Mouse (Mus musculus) hindbrain, embryonic 16.5 days (tissue): ENCODE measurements at regions not wholly inside any gene's neighbourhood (a gene's known extent, or its start where the extent isn't known, plus 50 kb on each side); places are given as distances from the start of the nearest gene placed in this dataset.

Source experiments
- ATAC-seq: fragments of 200-750 bp; cut with Nextera tagmentation; 2 replicates; pipeline ENCODE4 v1.8.0; 2017; ENCODE audit warnings: moderate TSS enrichment, moderate library complexity
- H3K27ac ChIP-seq: fragments of 300-500 bp; sonication (generic); 2 replicates; pipeline ENCODE4 v1.5.1; 2014; ENCODE audit warnings: low read depth, mild to moderate bottlenecking, control low read depth, low read length, moderate library complexity
- H3K27me3 ChIP-seq: fragments of 300-500 bp; sonication (generic); replicated peaks from 2 replicates; pipeline ENCODE4 v1.6.1; 2014; ENCODE audit warnings: low read length; ENCODE audit not compliant: control insufficient read depth, insufficient read depth
- H3K36me3 ChIP-seq: fragments of 300-500 bp; sonication (generic); 2 replicates; pipeline ENCODE4 v1.6.1; 2014; ENCODE audit warnings: mild to moderate bottlenecking, low read length, moderate library complexity, mixed read lengths; ENCODE audit not compliant: control insufficient read depth, insufficient read depth
- H3K4me1 ChIP-seq: fragments of 300-500 bp; sonication (generic); 2 replicates; pipeline ENCODE4 v1.6.1; 2014; ENCODE audit warnings: low read depth, low read length; ENCODE audit not compliant: control insufficient read depth, insufficient read depth
- H3K4me2 ChIP-seq: fragments of 300-500 bp; sonication (generic); 2 replicates; pipeline ENCODE4 v1.6.1; 2014; ENCODE audit warnings: mild to moderate bottlenecking, low read length, control low read depth, moderate library complexity
- H3K4me3 ChIP-seq: fragments of 300-500 bp; sonication (generic); 2 replicates; pipeline ENCODE4 v1.5.1; 2014; ENCODE audit warnings: mild to moderate bottlenecking, low read length, control low read depth, moderate library complexity
- H3K9ac ChIP-seq: fragments of 300-500 bp; sonication (generic); 2 replicates; pipeline ENCODE4 v1.6.1; 2014; ENCODE audit warnings: low read depth, mild to moderate bottlenecking, control low read depth, low read length, moderate library complexity
- H3K9me3 ChIP-seq: fragments of 300-500 bp; sonication (generic); 2 replicates; pipeline ENCODE4 v1.6.1; 2014; ENCODE audit warnings: mild to moderate bottlenecking, low read length, moderate library complexity; ENCODE audit not compliant: control insufficient read depth
- WGBS: fragments of 180-500 bp; shearing (Covaris S2); extraction: QIAGEN DNeasy Blood & Tissue Kit; methylation state at CpG from one replicate; pipeline ENCODE4 v1.1.7; 2014; 5-methylcytosine and 5-hydroxymethylcytosine counted together

GRCm38 (mm10) chr14:79848116-79848515 lies 77.0 kb upstream of the Pcdh8 start:
- H3K4me1 ChIP-seq: peaks cover 12% of the 10 kb centered on the region
- H3K9me3 ChIP-seq: no peaks in the 10 kb centered on the region
- no peak for ATAC-seq
- 87% methylated on average over 4 of the region's 4 CpGs for WGBS
- H3K36me3 ChIP-seq: no peaks in the 10 kb centered on the region
- no peak overlapping the region for H3K4me2 ChIP-seq
- H3K27me3 ChIP-seq: no peaks in the 10 kb centered on the region
- no peak overlapping the region for H3K4me3 ChIP-seq
- H3K27ac ChIP-seq: no peak overlapping the region
- H3K9ac ChIP-seq: no peak overlapping the region

GRCm38 (mm10) chr14:79844306-79844705 lies 73.2 kb upstream of the Pcdh8 start:
- WGBS: 65% methylated on average over 5 of the region's 5 CpGs
- no peaks in the 10 kb centered on the region for H3K36me3 ChIP-seq

GRCm38 (mm10) chr14:79843135-79843550 lies 72.0 kb upstream of the Pcdh8 start:
- H3K9ac ChIP-seq: peak overlapping the region; percentile 19; the same call in 1 of the 2 replicates
- WGBS: 10% methylated on average over 13 of the region's 13 CpGs
- peak overlapping the region; percentile 8; the same call in 1 of the 2 replicates for H3K4me2 ChIP-seq
- H3K4me1 ChIP-seq: peaks cover 3% of the 10 kb centered on the region; the same call in 1 of the 2 replicates
- H3K4me3 ChIP-seq: no peak overlapping the region
- H3K27ac ChIP-seq: no peak overlapping the region
- no peaks in the 10 kb centered on the region for H3K9me3 ChIP-seq
- no peaks in the 10 kb centered on the region for H3K27me3 ChIP-seq
- H3K36me3 ChIP-seq: no peaks in the 10 kb centered on the region
- ATAC-seq: peak; percentile 77

More at GRCm38 (mm10) chr14:79844306-79844705, 73.2 kb upstream of the Pcdh8 start:
- no peak for ATAC-seq
- Histone ChIP-seq H3K9ac (no peak overlapping the region), H3K4me2 (no peak overlapping the region), H3K27me3 (no peaks in the 10 kb centered on the region), H3K27ac (no peak overlapping the region), H3K4me3 (no peak overlapping the region), H3K9me3 (no peaks in the 10 kb centered on the region), H3K4me1 (peaks cover 3% of the 10 kb centered on the region; the same call in 1 of the 2 replicates)

- 23% methylated on average over 3 of the region's 3 CpGs for WGBS
- H3K9ac ChIP-seq: peak overlapping the region; percentile 19; the same call in 1 of the 2 replicates
- H3K27me3 ChIP-seq: no peaks in the 10 kb centered on the region
These were observed 71.6 kb upstream of the Pcdh8 start for GRCm38 (mm10) chr14:79842734-79843133.

GRCm38 (mm10) chr14:79837101-79837500 lies 66.0 kb upstream of the Pcdh8 start:
- no peak overlapping the region for H3K9ac ChIP-seq
- H3K36me3 ChIP-seq: no peaks in the 10 kb centered on the region
- no peak overlapping the region for H3K4me3 ChIP-seq
- no peak overlapping the region for H3K27ac ChIP-seq
- 41% methylated on average over 5 of the region's 5 CpGs for WGBS
- H3K4me1 ChIP-seq: peaks cover 3% of the 10 kb centered on the region
- H3K9me3 ChIP-seq: no peaks in the 10 kb centered on the region
- no peak for ATAC-seq
- H3K4me2 ChIP-seq: no peak overlapping the region
- no peaks in the 10 kb centered on the region for H3K27me3 ChIP-seq

More at GRCm38 (mm10) chr14:79842734-79843133, 71.6 kb upstream of the Pcdh8 start:
- ATAC-seq: peak; percentile 56
- Histone ChIP-seq H3K4me3 (no peak overlapping the region), H3K36me3 (no peaks in the 10 kb centered on the region), H3K27ac (no peak overlapping the region), H3K9me3 (no peaks in the 10 kb centered on the region), H3K4me1 (peaks cover 6% of the 10 kb centered on the region; the same call in 1 of the 2 replicates), H3K4me2 (peak overlapping the region; percentile 8; the same call in 1 of the 2 replicates)

GRCm38 (mm10) chr14:79836186-79836585 lies 65.1 kb upstream of the Pcdh8 start:
- no peaks in the 10 kb centered on the region for H3K27me3 ChIP-seq
- H3K27ac ChIP-seq: no peak overlapping the region
- no peak overlapping the region for H3K4me2 ChIP-seq
- ATAC-seq: no peak
- peaks cover 3% of the 10 kb centered on the region for H3K4me1 ChIP-seq
- H3K9me3 ChIP-seq: no peaks in the 10 kb centered on the region
- no peak overlapping the region for H3K9ac ChIP-seq
- no peaks in the 10 kb centered on the region for H3K36me3 ChIP-seq
- whole genome bisulfite sequencing: 97% methylated on average over 5 of the region's 6 CpGs
- no peak overlapping the region for H3K4me3 ChIP-seq

GRCm38 (mm10) chr14:79824670-79825446 lies 53.7 kb upstream of the Pcdh8 start:
- H3K27ac ChIP-seq: no peak overlapping the region
- peaks cover 6% of the 10 kb centered on the region for H3K4me1 ChIP-seq
- H3K27me3 ChIP-seq: no peaks in the 10 kb centered on the region
- H3K4me3 ChIP-seq: no peak overlapping the region
- no peak for ATAC-seq
- no peak overlapping the region for H3K9ac ChIP-seq
- H3K4me2 ChIP-seq: no peak overlapping the region
- 88% methylated on average over 11 of the region's 11 CpGs for WGBS
- no peaks in the 10 kb centered on the region for H3K36me3 ChIP-seq
- H3K9me3 ChIP-seq: no peaks in the 10 kb centered on the region

- peak; percentile 57 for ATAC-seq
- Histone ChIP-seq H3K27ac (no peak overlapping the region; the same call in 1 of the 2 replicates), H3K4me1 (peaks cover 6% of the 10 kb centered on the region), H3K36me3 (no peaks in the 10 kb centered on the region), H3K27me3 (no peaks in the 10 kb centered on the region), H3K9ac (no peak overlapping the region), H3K9me3 (no peaks in the 10 kb centered on the region; the same call in 1 of the 2 replicates), H3K4me3 (no peak overlapping the region), H3K4me2 (no peak overlapping the region)
- WGBS: 66% methylated on average over 16 of the region's 16 CpGs
These were observed 51.5 kb upstream of the Pcdh8 start for GRCm38 (mm10) chr14:79822453-79823117.

GRCm38 (mm10) chr14:79822011-79822435 lies 50.9 kb upstream of the Pcdh8 start:
- 45% methylated on average over 5 of the region's 5 CpGs for WGBS
- H3K36me3 ChIP-seq: no peaks in the 10 kb centered on the region
- peak; percentile 61 for ATAC-seq

More at GRCm38 (mm10) chr14:79822011-79822435, 50.9 kb upstream of the Pcdh8 start:
- Histone ChIP-seq H3K4me1 (peaks cover 6% of the 10 kb centered on the region), H3K27me3 (no peaks in the 10 kb centered on the region), H3K27ac (no peak overlapping the region; the same call in 1 of the 2 replicates), H3K4me3 (no peak overlapping the region), H3K9me3 (no peaks in the 10 kb centered on the region; the same call in 1 of the 2 replicates), H3K9ac (no peak overlapping the region), H3K4me2 (no peak overlapping the region)
